ENCODE assay signal across 29 mouse cellular contexts in the genomic region with DNA sequence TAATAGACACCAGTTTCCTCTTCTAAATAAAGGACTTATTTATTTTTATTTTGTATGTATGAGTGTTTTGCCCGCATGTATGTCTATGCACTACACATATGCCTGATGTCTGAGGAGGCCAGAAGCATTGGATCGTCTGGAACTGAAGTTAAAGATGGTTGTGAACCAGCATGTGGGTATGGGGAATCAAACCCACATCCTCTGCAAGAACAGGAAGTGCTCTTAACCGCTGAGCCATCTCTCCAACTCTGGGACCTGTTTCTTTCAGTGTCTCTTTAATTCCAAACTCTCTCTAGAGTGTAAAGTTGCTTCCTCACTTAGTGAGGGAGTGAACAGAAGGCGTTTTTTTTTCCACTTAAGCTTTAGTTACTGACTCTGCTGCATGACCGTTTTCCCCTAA. TPM values are rescaled to one million over a fixed set of nuclear protein-coding genes. Genes with fewer than 3 reads are reported as not detected.
DNase-seq lines count a peak whose midpoint lies in the region; ATAC-seq lines count a peak whose summit lies in the region.
"Had no signal": no experiment of that assay in that cellular context is flagged by ENCODE, and none has a peak within 500 bp of the region (broad histone marks: within the 10 kb centered on the region; RNA-seq: fewer than 3 reads in every experiment).

No protein-coding gene starts in this region.

- no peaks in the 10 kb centered on the region for H3K9me3 ChIP-seq in hindbrain, embryonic 10.5 days
- H3K9me3 ChIP-seq in embryonic facial prominence, embryonic 10.5 days, result no peaks in the 10 kb centered on the region
- H3K9me3 ChIP-seq: G1E; heart, embryonic 15.5 days; hindbrain, embryonic 15.5 days; limb, embryonic 13.5 days; liver, embryonic 12.5 days had no signal

- no peaks in the 10 kb centered on the region for H3K27me3 ChIP-seq in hindbrain, embryonic 10.5 days (ENCODE audit: insufficient read depth, poor library complexity, severe bottlenecking)
- H3K27me3 ChIP-seq in embryonic facial prominence, embryonic 10.5 days (replicated peaks; ENCODE audit: low read depth, poor library complexity, severe bottlenecking), result no peaks in the 10 kb centered on the region
- H3K27me3 ChIP-seq: CH12.LX; heart, embryonic 15.5 days; hindbrain, embryonic 15.5 days; limb, embryonic 13.5 days; liver, embryonic 12.5 days; midbrain, embryonic 13.5 days had no signal

- no peak overlapping the region for H3K4me3 ChIP-seq in hindbrain, embryonic 10.5 days
- H3K4me3 ChIP-seq in embryonic facial prominence, embryonic 10.5 days, result no peak overlapping the region
- H3K4me3 ChIP-seq: heart, embryonic 15.5 days; hindbrain, embryonic 15.5 days; limb, embryonic 13.5 days; liver, embryonic 12.5 days; megakaryocyte, embryonic 14.5 days; midbrain, embryonic 13.5 days had no signal

- no peaks in the 10 kb centered on the region for H3K36me3 ChIP-seq in hindbrain, embryonic 10.5 days
- no peaks in the 10 kb centered on the region for H3K36me3 ChIP-seq in embryonic facial prominence, embryonic 10.5 days (replicated peaks)
- H3K36me3 ChIP-seq: G1E; heart, embryonic 15.5 days; hindbrain, embryonic 15.5 days; limb, embryonic 13.5 days; liver, embryonic 12.5 days; midbrain, embryonic 13.5 days had no signal

- DNase-seq in 416B (ENCODE audit: low read depth), result peak; percentile 59
- DNase-seq in naive thymus-derived CD4-positive, alpha-beta T cell, adult 2 months (ENCODE audit: low read depth), result peak; percentile 56
- peak; percentile 41 for DNase-seq in thymus, postnatal 25 days
- no peak for DNase-seq in hindbrain, embryonic 10.5 days (ENCODE audit: low spot score)
- no peak for DNase-seq in embryonic facial prominence, embryonic 10.5 days (ENCODE audit: low spot score)
- no peak for DNase-seq in right cerebral cortex, postnatal 25 days
- DNase-seq: adrenal gland, adult 8-10 months; cerebellum, adult 8-10 months; cerebellum, postnatal 36 days; gastrocnemius, postnatal 25 days; heart, postnatal 36 days; kidney, adult 9 months; kidney, postnatal 36 days; lung, adult 2 months; right cerebral cortex, postnatal 14 days; spleen, adult 18-20 months had no signal

- no peak overlapping the region for H3K27ac ChIP-seq in hindbrain, embryonic 10.5 days
- H3K27ac ChIP-seq in embryonic facial prominence, embryonic 10.5 days (replicated peaks), result no peak overlapping the region
- H3K27ac ChIP-seq: heart, embryonic 15.5 days; hindbrain, embryonic 15.5 days; limb, embryonic 13.5 days; liver, embryonic 12.5 days; midbrain, embryonic 13.5 days had no signal

- H3K4me1 ChIP-seq in hindbrain, embryonic 10.5 days (replicated peaks), result no peaks in the 10 kb centered on the region
- H3K4me1 ChIP-seq in embryonic facial prominence, embryonic 10.5 days, result no peaks in the 10 kb centered on the region
- H3K4me1 ChIP-seq: hindbrain, embryonic 15.5 days; limb, embryonic 13.5 days; liver, embryonic 12.5 days; midbrain, embryonic 13.5 days had no signal

- ATAC-seq in common myeloid progenitor, adult 5-6 weeks (replicated peaks; ENCODE audit: low read depth, poor library complexity, severe bottlenecking), result peak; percentile 83
- ATAC-seq: forebrain, embryonic 16.5 days; intestine, embryonic 16.5 days; liver, embryonic 12.5 days; midbrain, embryonic 13.5 days; Patski had no signal

- 86% methylated on average over 5 of the region's 5 CpGs for WGBS in hindbrain, embryonic 10.5 days
- WGBS in embryonic facial prominence, embryonic 10.5 days, result 86% methylated on average over 5 of the region's 5 CpGs

RNA-seq across cellular contexts. Expression of a gene that starts 12.4 kb away (rescaled TPM):
- not detected in 2 replicates for total RNA-seq in common myeloid progenitor, adult 5-6 weeks (2017)
- 4.6 and 6.6 TPM in 2 replicates for polyA plus RNA-seq in hindbrain, embryonic 10.5 days (2016; fragmentation: Nextera tagmentation; extraction: Ambion mirVana)
- 5.3 and 7.1 TPM in 2 replicates for polyA plus RNA-seq in embryonic facial prominence, embryonic 10.5 days (2016; fragmentation: Nextera tagmentation; extraction: Ambion mirVana)
- total RNA-seq: CH12.LX; monocyte, adult 5-6 weeks had no signal
- polyA plus RNA-seq: G1E had no signal

Comparison
In these comparisons a context has a peak if more than half of its experiments do, and no peak if none do; other contexts are left out.
1. DNase-seq: peak in 416B (single experiment), naive thymus-derived CD4-positive, alpha-beta T cell, adult 2 months (single experiment) and thymus, postnatal 25 days (single experiment); none in hindbrain, embryonic 10.5 days (single experiment), embryonic facial prominence, embryonic 10.5 days (single experiment) and right cerebral cortex, postnatal 25 days (single experiment).